Mouse (Mus musculus) E14TG2a.4 (cell line): ENCODE results near the gene Mical1.

Experiments used
- CTCF ChIP-seq: conservative IDR thresholded peaks from 2 replicates; pipeline ENCODE4 v1.5.1; 2014; ENCODE audit warnings: low read length
- NANOG ChIP-seq: IDR thresholded peaks from 2 replicates; pipeline ENCODE4 v1.6.1; 2014; ENCODE audit warnings: borderline replicate concordance, low read length, mixed read lengths
- POU5F1 ChIP-seq: IDR thresholded peaks from 2 replicates; pipeline ENCODE4 v1.6.1; 2014; ENCODE audit warnings: low read length, borderline replicate concordance

GRCm38 (mm10) chr10:41474981-41475391, 1.1 kb upstream of the Mical1 start:
- TF ChIP-seq CTCF = no peak
- no peak for TF ChIP-seq NANOG
- TF ChIP-seq POU5F1 = no peak
